Mouse (Mus musculus): Measurements from ENCODE around the gene Btbd10. TPM values are rescaled to one million over a fixed set of nuclear protein-coding genes. Genes with fewer than 3 reads are reported as not detected.
A peak's percentile ranks its signal among the peaks of the same experiment; 100 is the strongest.

Btbd10 gene
- polyA plus RNA-seq, 1 experiment from 2014 or later: 9.4 TPM

DNA sequence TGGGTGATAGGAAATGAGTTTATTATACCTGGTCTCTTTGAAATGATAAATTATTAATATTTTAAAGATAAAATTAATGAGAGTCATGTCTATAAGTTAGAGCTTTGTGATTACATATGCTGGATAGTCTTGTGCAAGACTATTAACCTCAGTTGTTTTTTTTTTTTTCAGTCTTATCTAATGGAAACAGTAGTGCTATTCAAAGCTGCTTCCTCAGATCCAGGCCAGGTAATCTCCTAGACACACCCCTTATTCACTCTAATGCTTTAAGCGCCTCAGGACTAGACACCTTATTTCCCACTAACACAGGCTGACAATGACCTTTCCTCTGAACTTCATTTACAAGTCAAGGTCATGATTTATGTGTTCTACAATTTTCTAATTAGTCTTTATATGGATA, 20.1 kb downstream of the Btbd10 start:
- Histone ChIP-seq H3K4me3 (ENCODE audit: low read depth, low read length) (no peak overlapping the region), H3K36me3 (ENCODE audit: control insufficient read depth, insufficient read depth) (no peaks in the 10 kb centered on the region), H3K4me1 (replicated peaks; ENCODE audit: control insufficient read depth, insufficient read depth, low read length) (no peaks in the 10 kb centered on the region), H3K9ac (ENCODE audit: low read depth, low read length) (no peak overlapping the region), H3K27ac (ENCODE audit: low read depth, low read length) (no peak overlapping the region), H3K4me2 (replicated peaks; ENCODE audit: low read depth) (no peak overlapping the region), H3K9me3 (ENCODE audit: control insufficient read depth) (no peaks in the 10 kb centered on the region), H3K27me3 (replicated peaks; ENCODE audit: control insufficient read depth, insufficient read depth, low read length) (no peaks in the 10 kb centered on the region)
- WGBS: 57% methylated on average over 1 of the region's 1 CpGs
- TF ChIP-seq CTCF (IDR thresholded peaks at IDR 0.05; ENCODE audit: low read depth): no peak
- no peak for ATAC-seq

DNA sequence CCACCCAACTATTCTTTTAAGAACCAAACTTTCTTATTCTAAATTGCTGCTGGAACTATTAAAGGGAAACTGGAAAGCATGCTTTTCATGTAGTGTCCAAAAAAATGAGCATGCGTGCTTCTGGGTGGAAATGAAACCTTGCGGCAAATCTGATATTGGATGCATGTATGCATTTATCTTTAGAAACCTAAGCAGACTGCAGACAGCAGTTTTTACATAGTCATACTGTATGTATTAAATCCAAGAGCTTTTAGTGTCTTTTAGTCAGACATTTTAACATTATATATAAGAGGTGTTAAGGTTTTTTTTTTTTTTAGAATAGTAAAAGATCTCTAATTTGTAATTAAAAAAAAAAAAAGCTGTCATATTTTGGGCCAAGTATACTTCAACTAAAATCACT, 21.5 kb downstream of the Btbd10 start:
- H3K4me2 ChIP-seq (replicated peaks; ENCODE audit: low read depth): no peak overlapping the region
- H3K4me1 ChIP-seq (replicated peaks; ENCODE audit: control insufficient read depth, insufficient read depth, low read length): no peaks in the 10 kb centered on the region
- TF ChIP-seq CTCF (IDR thresholded peaks at IDR 0.05; ENCODE audit: low read depth): no peak
- no peak for ATAC-seq
- no peak overlapping the region for H3K4me3 ChIP-seq (ENCODE audit: low read depth, low read length)
- H3K27ac ChIP-seq (ENCODE audit: low read depth, low read length): no peak overlapping the region
- H3K9ac ChIP-seq (ENCODE audit: low read depth, low read length): no peak overlapping the region
- no peaks in the 10 kb centered on the region for H3K27me3 ChIP-seq (replicated peaks; ENCODE audit: control insufficient read depth, insufficient read depth, low read length)
- WGBS: 94% methylated on average over 2 of the region's 2 CpGs
- no peaks in the 10 kb centered on the region for H3K36me3 ChIP-seq (ENCODE audit: control insufficient read depth, insufficient read depth)
- H3K9me3 ChIP-seq (ENCODE audit: control insufficient read depth): no peaks in the 10 kb centered on the region

DNA sequence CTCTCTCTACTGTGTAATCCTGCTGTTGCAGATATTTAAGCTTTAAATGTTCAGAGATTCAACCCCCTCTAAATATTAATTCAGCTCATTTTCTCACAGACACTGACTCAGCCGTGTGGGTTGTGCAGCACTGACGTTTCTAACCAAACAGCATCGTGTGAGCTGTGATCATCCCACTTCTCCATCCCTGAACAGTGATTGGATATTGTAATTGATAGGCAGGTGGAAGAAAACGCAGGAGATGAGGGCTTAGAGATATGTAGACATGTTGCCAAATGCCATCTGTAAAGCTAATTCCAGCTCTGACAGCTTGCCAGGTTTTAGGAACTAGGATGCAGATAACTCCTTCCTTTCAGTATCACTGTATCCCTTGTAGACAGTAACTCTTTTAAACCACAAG, 21.9 kb downstream of the Btbd10 start:
- no peaks in the 10 kb centered on the region for H3K9me3 ChIP-seq (ENCODE audit: control insufficient read depth)
- H3K36me3 ChIP-seq (ENCODE audit: control insufficient read depth, insufficient read depth): no peaks in the 10 kb centered on the region
- WGBS: 49% methylated on average over 4 of the region's 4 CpGs
- H3K4me2 ChIP-seq (replicated peaks; ENCODE audit: low read depth): no peak overlapping the region
- H3K27me3 ChIP-seq (replicated peaks; ENCODE audit: control insufficient read depth, insufficient read depth, low read length): no peaks in the 10 kb centered on the region
- no peak overlapping the region for H3K27ac ChIP-seq (ENCODE audit: low read depth, low read length)
- no peak overlapping the region for H3K4me3 ChIP-seq (ENCODE audit: low read depth, low read length)
- ATAC-seq: no peak
- no peak for TF ChIP-seq CTCF (IDR thresholded peaks at IDR 0.05; ENCODE audit: low read depth)
- no peak overlapping the region for H3K9ac ChIP-seq (ENCODE audit: low read depth, low read length)
- no peaks in the 10 kb centered on the region for H3K4me1 ChIP-seq (replicated peaks; ENCODE audit: control insufficient read depth, insufficient read depth, low read length)

DNA sequence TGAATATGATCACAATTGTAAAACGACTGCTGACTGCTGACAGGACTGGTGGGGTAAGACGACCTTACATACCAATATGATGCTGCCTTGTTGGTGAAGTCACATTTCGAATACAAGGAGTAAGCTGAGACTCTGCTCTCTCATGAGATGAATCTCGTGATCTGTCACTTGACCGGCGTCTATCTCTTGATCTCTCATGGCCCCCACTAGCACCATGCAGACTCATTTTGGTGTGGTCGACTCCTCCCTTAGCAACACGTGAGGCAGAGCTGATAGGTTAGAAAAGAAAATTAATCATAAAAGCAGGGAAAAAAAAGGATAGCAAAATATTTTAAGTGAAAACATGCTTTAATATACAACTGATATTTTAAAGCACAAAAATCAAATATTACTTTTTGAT, 33.9 kb downstream of the Btbd10 start:
- no peak for ATAC-seq
- no peak overlapping the region for H3K9ac ChIP-seq (ENCODE audit: low read depth, low read length)
- H3K9me3 ChIP-seq (ENCODE audit: control insufficient read depth): no peaks in the 10 kb centered on the region
- H3K27ac ChIP-seq (ENCODE audit: low read depth, low read length): no peak overlapping the region
- H3K4me3 ChIP-seq (ENCODE audit: low read depth, low read length): no peak overlapping the region
- H3K4me1 ChIP-seq (replicated peaks; ENCODE audit: control insufficient read depth, insufficient read depth, low read length): no peaks in the 10 kb centered on the region
- H3K27me3 ChIP-seq (replicated peaks; ENCODE audit: control insufficient read depth, insufficient read depth, low read length): no peaks in the 10 kb centered on the region
- no peaks in the 10 kb centered on the region for H3K36me3 ChIP-seq (ENCODE audit: control insufficient read depth, insufficient read depth)
- TF ChIP-seq CTCF (IDR thresholded peaks at IDR 0.05; ENCODE audit: low read depth): no peak
- no peak overlapping the region for H3K4me2 ChIP-seq (replicated peaks; ENCODE audit: low read depth)
- WGBS: 88% methylated on average over 8 of the region's 8 CpGs

DNA sequence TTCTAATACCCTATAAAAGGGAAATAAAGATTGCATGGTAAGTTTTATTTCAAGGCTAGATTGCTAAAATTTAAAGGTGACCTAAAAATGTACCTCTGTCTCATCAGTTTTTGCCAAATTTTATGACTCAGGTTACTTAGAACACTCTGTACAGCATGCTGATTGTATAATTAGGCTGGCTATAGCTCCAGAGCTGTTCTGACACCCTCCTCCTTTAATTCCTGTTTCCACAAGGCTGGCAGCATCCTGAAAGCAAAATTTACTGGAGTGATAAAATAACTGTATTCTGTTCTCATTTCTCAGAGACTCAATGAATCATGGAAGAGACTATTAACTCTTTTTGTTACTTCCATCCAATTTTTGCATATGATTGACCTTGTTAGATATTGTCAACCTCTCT, 35.2 kb downstream of the Btbd10 start:
- Histone ChIP-seq H3K4me3 (ENCODE audit: low read depth, low read length) (no peak overlapping the region), H3K4me1 (replicated peaks; ENCODE audit: control insufficient read depth, insufficient read depth, low read length) (no peaks in the 10 kb centered on the region), H3K4me2 (replicated peaks; ENCODE audit: low read depth) (no peak overlapping the region), H3K9ac (ENCODE audit: low read depth, low read length) (no peak overlapping the region), H3K9me3 (ENCODE audit: control insufficient read depth) (no peaks in the 10 kb centered on the region), H3K27me3 (replicated peaks; ENCODE audit: control insufficient read depth, insufficient read depth, low read length) (no peaks in the 10 kb centered on the region), H3K36me3 (ENCODE audit: control insufficient read depth, insufficient read depth) (no peaks in the 10 kb centered on the region), H3K27ac (ENCODE audit: low read depth, low read length) (no peak overlapping the region)
- no peak for ATAC-seq
- TF ChIP-seq CTCF (IDR thresholded peaks at IDR 0.05; ENCODE audit: low read depth): no peak

DNA sequence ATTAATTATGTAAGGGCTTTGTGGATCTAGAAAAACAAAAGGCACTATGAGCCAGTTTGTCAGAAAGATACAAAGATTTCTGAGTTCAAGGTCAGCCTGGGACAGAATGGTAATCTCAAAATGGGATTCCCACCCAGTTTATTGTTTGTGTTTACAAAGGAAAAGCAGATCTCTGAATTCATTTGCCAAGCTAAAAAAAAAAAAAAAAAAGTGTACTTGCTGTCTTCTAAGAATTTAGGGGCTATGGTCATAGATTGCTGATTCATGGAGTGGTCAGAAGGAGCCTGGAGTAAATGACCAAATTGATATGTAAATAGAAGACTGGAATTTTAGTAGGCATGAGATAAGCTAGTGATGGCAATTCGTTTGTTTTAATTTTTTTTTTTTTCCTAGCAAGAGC, 49.1 kb downstream of the Btbd10 start:
- TF ChIP-seq CTCF (IDR thresholded peaks at IDR 0.05; ENCODE audit: low read depth): no peak
- Histone ChIP-seq H3K9me3 (ENCODE audit: control insufficient read depth) (no peaks in the 10 kb centered on the region), H3K27me3 (replicated peaks; ENCODE audit: control insufficient read depth, insufficient read depth, low read length) (no peaks in the 10 kb centered on the region), H3K27ac (ENCODE audit: low read depth, low read length) (no peak overlapping the region), H3K4me3 (ENCODE audit: low read depth, low read length) (no peak overlapping the region), H3K36me3 (ENCODE audit: control insufficient read depth, insufficient read depth) (no peaks in the 10 kb centered on the region), H3K9ac (ENCODE audit: low read depth, low read length) (no peak overlapping the region), H3K4me2 (replicated peaks; ENCODE audit: low read depth) (no peak overlapping the region), H3K4me1 (replicated peaks; ENCODE audit: control insufficient read depth, insufficient read depth, low read length) (no peaks in the 10 kb centered on the region)
- no peak for ATAC-seq
- 41% methylated on average over 1 of the region's 1 CpGs for WGBS

DNA sequence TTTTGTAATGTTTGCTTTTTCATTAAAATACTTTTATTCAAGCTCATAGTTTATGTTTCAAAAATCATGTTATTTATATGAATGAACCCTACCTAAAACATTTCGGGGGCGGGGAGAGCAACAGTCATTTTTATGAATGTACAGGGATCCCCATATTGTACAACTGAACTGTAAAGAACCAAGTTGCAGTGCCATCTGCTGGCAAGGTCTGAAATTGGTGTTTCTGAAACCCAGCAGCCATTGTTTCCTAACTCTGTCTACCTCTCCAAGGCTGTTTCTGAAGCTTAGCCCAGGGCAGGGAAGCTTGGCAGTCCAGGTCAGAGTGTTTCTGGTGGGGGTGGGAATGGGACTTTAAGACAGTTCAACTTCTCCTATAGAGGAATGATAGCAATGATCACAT, 57.4 kb downstream of the Btbd10 start:
- H3K36me3 ChIP-seq (ENCODE audit: control insufficient read depth, insufficient read depth): peaks cover 12% of the 10 kb centered on the region; the same call in 1 of the 2 replicates
- H3K4me3 ChIP-seq (ENCODE audit: low read depth, low read length): no peak overlapping the region
- no peaks in the 10 kb centered on the region for H3K27me3 ChIP-seq (replicated peaks; ENCODE audit: control insufficient read depth, insufficient read depth, low read length)
- ATAC-seq: no peak; the same call in 1 of the 2 replicates
- no peak overlapping the region for H3K9ac ChIP-seq (ENCODE audit: low read depth, low read length)
- H3K4me2 ChIP-seq (replicated peaks; ENCODE audit: low read depth): no peak overlapping the region
- TF ChIP-seq CTCF (IDR thresholded peaks at IDR 0.05; ENCODE audit: low read depth): peak; percentile 79
- H3K27ac ChIP-seq (ENCODE audit: low read depth, low read length): no peak overlapping the region
- H3K9me3 ChIP-seq (ENCODE audit: control insufficient read depth): no peaks in the 10 kb centered on the region
- H3K4me1 ChIP-seq (replicated peaks; ENCODE audit: control insufficient read depth, insufficient read depth, low read length): no peaks in the 10 kb centered on the region
- WGBS: 9% methylated on average over 2 of the region's 2 CpGs
